Mouse (Mus musculus) naive thymus-derived CD4-positive, alpha-beta T cell, adult 5 months (primary cell): Measurements from ENCODE around the gene Rps5. TPM values are rescaled to one million over a fixed set of nuclear protein-coding genes. Genes with fewer than 3 reads are reported as not detected.

Source experiments
- polyA plus RNA-seq: library from polyadenylated mRNA; unstranded; fragments of 100-300 nt; shearing (Covaris generic); gene quantifications from one replicate; pipeline ENCODE4 v1.2.1, GENCODE M21; 2017

Rps5 gene
- 1,269 TPM for polyA plus RNA-seq

GRCm38 (mm10) chr7:12921705-12922465 is at the start of gene Rps5:
Gene Rps5, plus strand, starts transcription at chr7:12922290.

GRCm38 (mm10) chr7:12880911-12881660 is 41.0 kb upstream of the Rps5 start, which contains the start of gene Zfp128:
Gene Zfp128, plus strand, starts transcription at chr7:12881177.

DNA sequence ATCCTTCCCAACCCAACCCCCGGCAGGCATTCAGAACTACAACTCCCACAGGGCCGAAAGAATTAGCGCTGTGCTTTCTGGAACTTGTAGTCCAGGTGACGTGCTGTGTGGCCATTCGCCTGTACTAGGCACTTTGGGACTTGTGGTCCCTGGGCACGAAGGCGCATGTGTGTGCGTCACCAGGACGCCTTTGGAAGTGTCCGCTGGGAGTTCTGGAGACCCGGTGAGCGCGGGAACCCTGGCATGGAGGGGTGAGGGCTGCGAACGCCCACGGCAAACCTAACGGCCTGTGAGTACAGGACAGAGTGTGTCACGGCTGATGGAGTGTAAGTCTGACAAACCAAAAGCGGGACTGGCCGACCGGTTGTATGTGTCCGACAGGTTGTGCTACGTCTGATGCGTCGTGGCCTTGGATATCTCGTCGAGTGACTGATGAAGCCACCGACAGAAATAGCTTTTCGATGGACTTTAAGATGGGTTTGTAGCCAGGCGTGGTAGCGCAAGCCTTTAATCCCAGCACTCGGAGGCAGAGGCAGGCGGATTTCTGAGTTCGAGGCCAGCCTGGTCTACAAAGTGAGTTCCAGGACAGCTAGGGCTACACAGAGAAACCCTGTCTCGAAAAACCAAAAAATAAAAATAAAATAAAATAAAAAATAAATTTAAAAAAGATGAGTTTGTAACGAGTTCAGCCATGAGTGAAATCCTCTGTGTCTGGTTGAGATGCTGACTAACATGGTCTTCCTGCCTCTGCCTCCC is 24.3 kb upstream of the Rps5 start, which contains the start of gene Zscan22:
Zscan22 (plus strand) TSS at position 161 of the 756 bp plus-strand sequence.

DNA sequence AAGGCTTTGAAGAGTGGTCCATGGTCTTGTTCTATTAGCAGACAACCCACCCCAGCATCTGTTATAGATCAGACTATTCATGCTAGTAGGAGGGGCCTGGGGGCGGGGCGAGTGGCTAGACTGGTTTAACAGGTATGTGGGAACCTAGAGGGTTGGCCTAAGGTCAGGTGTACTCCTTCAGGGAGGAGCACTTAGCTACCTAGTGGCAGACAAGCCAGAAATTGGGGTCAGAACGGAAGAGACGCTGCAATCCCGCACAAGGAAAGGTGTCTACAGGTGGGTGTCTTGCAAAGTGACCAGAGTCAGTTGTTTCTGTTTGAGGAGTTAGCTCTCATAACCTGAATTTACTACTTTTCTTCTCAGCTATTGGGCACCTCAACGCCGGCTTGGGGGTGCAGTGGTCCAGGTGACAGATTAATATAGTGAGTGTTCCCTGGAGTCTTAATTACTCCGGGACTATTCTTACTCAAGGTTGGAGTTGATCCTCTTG is 5.1 kb downstream of the Rps5 start, which contains the start of gene Rnf225:
Rnf225 (plus strand) TSS at position 226 of the 490 bp plus-strand sequence.

GRCm38 (mm10) chr7:12965678-12966091 is 43.6 kb downstream of the Rps5 start, which contains the start of gene Zfp324:
Gene Zfp324, plus strand, starts transcription at chr7:12965838.

Other genes with a start within 250 kb of the Rps5 start
- gene Vmn2r55, start 237.3 kb upstream of the Rps5 start, polyA plus RNA-seq, result not detected
- not detected for gene Vmn2r56, start 187.3 kb upstream of the Rps5 start, polyA plus RNA-seq
- gene Zscan18, start 118.7 kb upstream of the Rps5 start, polyA plus RNA-seq, result 5.4 TPM
- 7.9 TPM for gene Zfp329, start 103.4 kb upstream of the Rps5 start, polyA plus RNA-seq
- 85.4 TPM for gene Zfp110, start 87.5 kb upstream of the Rps5 start, polyA plus RNA-seq
- 0.50 TPM for gene Zfp128, start 41.1 kb upstream of the Rps5 start, polyA plus RNA-seq
- 4.0 TPM for gene Zscan22, start 24.5 kb upstream of the Rps5 start, polyA plus RNA-seq
- gene Rnf225, start 5.1 kb downstream of the Rps5 start, polyA plus RNA-seq, result not detected
- gene Zfp324, start 43.5 kb downstream of the Rps5 start, polyA plus RNA-seq, result 3.0 TPM
- gene Zfp446, start 55.6 kb downstream of the Rps5 start, polyA plus RNA-seq, result 5.8 TPM
- gene Slc27a5, start 75.9 kb downstream of the Rps5 start, polyA plus RNA-seq, result 0.37 TPM
- 148 TPM for gene Trim28, start 76.8 kb downstream of the Rps5 start, polyA plus RNA-seq
- gene Zbtb45, start 87.7 kb downstream of the Rps5 start, polyA plus RNA-seq, result 8.6 TPM
- gene Chmp2a, start 112.5 kb downstream of the Rps5 start, polyA plus RNA-seq, result 144 TPM
- 133 TPM for gene Ube2m, start 116.0 kb downstream of the Rps5 start, polyA plus RNA-seq
- 0.44 TPM for gene Mzf1, start 132.5 kb downstream of the Rps5 start, polyA plus RNA-seq
- not detected for gene Vmn1r85, start 172.9 kb downstream of the Rps5 start, polyA plus RNA-seq
- gene Vmn1r86, start 197.6 kb downstream of the Rps5 start, polyA plus RNA-seq, result not detected
- gene Vmn1r87, start 217.9 kb downstream of the Rps5 start, polyA plus RNA-seq, result 0.35 TPM
- 0.11 TPM for gene Vmn1r88, start 237.3 kb downstream of the Rps5 start, polyA plus RNA-seq